Mouse (Mus musculus) naive thymus-derived CD4-positive, alpha-beta T cell, adult 2 months (primary cell): ENCODE results near the gene Cnot10.

ENCODE experiments used
- DNase-seq: peaks from one replicate; pipeline ENCODE4 v3.0.0-alpha.2; 2011; ENCODE audit warnings: low read depth

Cnot10 gene

GRCm38 (mm10) chr9:114650938-114651634, 11.1 kb upstream of the Cnot10 start:
- DNase-seq: peak; percentile 66

DNA sequence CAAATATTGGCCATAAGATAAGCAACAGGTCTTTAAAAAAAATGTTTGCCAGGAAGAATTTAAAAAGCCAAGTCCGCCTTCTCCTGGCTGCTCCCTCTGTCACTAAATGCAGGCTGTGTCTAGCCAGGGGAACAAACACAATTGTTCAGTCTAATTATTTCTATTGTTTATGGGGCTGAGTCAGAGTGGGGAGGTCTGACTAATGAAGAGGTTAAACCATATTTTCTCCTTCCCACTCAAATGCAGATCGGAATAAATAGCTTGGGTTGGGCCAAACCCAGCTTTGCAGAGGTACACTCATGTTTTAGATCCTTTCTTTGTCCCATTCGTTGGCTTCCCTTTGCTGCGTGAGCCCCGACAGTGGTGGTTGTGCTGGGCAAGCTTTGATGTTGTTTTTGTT, 9.4 kb upstream of the Cnot10 start:
- DNase-seq: no peak

DNA sequence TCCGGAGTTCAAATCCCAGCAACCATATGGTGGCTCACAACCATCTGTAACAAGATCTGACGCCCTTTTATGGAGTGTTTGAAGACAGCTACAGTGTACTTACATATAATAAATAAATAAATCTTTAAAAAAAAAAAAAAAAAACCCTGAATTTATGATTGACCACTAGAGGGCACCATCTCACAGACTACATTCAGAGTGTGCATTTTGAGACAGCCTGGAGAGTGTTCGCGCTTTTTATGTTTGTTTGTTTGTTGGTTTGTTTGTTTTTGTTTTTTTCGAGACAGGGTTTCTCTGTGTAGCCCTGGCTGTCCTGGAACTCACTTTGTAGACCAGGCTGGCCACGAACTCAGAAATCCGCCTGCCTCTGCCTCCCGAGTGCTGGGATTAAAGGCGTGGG, 8.5 kb upstream of the Cnot10 start:
- peak; percentile 72 for DNase-seq

- DNase-seq: peak; percentile 28
These were observed 7.8 kb upstream of the Cnot10 start for GRCm38 (mm10) chr9:114647506-114648432.

GRCm38 (mm10) chr9:114646556-114647505, 6.8 kb upstream of the Cnot10 start:
- DNase-seq: no peak

DNA sequence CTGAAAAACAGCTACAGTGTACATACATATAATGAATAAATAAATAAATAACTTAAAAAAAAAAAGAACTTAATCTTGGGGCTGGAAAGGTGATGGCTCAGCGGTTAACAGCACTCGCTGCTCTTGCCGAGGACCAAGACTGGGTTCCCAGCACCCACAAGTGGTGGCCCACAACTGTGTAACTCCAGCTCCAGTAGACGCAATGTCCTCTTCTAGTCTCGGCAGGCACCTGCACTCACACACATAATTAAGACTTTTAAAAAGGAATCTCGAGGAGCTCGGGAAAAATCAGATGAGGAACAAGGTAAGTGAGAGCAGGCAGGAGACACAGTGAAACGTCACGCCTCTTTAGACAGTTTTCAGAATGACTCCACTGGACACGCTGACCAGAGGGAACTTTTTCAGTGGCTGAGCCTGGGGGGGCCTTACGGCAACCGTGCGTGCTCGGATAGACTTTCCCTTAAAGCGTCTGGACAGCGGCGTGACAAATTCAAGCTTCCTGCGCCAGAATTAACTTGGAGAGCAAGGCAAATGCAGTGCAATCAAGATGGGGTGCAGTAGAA, 717 bp downstream of the Cnot10 start:
- DNase-seq: no peak

- DNase-seq: no peak
These were observed 3.2 kb downstream of the Cnot10 start for GRCm38 (mm10) chr9:114636751-114637150.

GRCm38 (mm10) chr9:114636150-114636549, 3.8 kb downstream of the Cnot10 start:
- no peak for DNase-seq

- DNase-seq: no peak
These were observed 7.7 kb downstream of the Cnot10 start for GRCm38 (mm10) chr9:114632331-114632730.

DNA sequence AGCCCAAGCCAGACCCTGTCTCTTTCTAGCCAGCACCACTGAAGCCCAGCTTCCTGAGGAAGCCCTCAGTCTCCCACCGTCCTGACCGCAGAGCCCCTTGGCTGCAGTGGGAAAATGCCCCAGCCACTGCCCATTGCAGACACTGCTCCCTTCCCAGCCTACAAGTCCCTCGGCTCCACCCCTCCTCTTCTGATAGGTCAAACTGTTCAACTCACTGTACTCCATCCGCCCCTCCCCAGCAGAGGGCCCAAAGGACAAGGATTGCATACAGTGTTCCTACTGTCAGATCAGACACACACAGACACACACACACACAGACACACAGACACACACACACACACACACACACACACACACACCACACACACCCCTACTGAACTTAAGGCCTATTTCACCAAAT, 13.3 kb downstream of the Cnot10 start:
- DNase-seq: no peak

- DNase-seq: no peak
These were observed 15.8 kb downstream of the Cnot10 start for GRCm38 (mm10) chr9:114624178-114624577.

GRCm38 (mm10) chr9:114621149-114621548, 18.8 kb downstream of the Cnot10 start:
- DNase-seq: no peak

DNA sequence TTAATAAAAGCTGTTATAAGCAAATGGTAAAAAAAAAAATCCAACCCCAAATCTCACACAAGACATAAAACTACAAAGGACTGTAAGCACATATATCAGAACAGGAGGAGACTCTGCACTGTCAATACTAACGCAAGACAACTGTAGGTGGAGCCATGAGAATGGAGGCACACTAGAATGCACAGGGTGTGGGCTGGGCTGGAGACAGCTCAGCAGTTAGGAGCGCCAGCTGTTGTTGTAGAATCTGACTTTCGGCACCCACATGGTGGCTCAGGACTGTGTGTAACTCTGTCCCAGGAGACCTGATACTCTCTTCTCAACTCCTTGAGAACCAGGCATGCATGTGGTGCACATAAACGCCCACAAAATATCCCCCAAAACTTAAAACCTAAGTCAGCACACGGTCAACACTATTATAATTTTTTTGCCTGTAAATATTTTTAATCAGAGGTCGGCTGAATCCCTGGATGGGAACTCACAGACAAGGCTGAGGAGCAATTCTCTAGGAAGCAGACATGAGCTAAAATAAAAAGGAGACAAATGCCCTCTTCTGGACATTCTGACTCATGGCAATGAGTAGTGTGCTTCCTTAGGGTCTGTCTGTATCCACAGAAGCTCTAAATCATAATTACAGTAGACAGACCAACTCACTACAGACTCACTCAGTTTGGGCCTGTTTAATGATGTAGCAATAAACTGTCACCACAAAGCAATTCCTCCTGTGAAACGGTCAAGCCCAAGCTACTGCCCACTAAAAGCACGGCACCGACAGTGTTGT, 25.6 kb downstream of the Cnot10 start:
- DNase-seq: peak; percentile 39

DNA sequence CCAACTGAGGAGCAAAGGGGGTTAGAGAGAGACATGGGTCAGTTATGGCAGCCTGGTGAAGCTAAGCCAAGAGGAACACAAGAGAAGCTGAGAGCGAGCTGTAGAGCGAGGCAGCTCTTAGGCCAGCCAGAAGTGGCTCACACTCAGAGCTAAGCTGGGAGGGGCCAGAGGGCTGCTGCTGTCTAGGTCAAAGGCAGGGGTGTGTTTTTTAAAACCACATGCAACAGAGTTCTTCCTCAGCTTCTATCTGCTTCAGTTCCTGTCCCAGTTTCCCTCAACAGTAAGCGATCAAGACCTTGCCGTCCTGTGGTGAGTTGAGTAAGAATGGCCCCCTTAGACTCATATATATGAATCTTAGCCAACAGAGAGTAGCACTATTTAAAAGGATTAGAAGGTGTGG, 27.0 kb downstream of the Cnot10 start:
- DNase-seq: peak; percentile 66

- peak; percentile 13 for DNase-seq
These were observed 27.4 kb downstream of the Cnot10 start for GRCm38 (mm10) chr9:114612566-114612965.

- no peak for DNase-seq
These were observed 29.7 kb downstream of the Cnot10 start for GRCm38 (mm10) chr9:114610266-114610665.

- peak; percentile 54 for DNase-seq
These were observed 36.0 kb downstream of the Cnot10 start for GRCm38 (mm10) chr9:114603876-114604540.

DNA sequence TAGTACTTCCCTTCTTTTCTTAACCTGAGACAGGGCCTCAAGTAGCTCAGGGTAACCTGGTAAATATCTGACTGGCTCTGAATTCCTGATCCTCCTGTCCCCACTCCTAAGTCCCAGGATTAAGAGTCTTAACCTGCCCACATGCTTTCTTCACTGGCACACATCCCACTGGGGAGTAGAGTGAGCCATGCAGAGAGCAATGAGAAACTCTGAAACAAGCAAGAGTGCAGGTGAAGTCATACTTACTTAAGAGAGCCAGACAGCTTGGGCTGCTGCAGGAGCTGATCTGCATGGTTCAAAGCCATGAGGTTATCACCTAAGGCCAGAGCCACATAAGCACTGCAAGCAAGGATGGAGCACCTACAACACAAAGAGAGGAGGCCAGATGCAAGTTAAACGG, 38.9 kb downstream of the Cnot10 start:
- DNase-seq: peak; percentile 48

GRCm38 (mm10) chr9:114585017-114585345, 55.0 kb downstream of the Cnot10 start:
- DNase-seq: peak; percentile 26

DNA sequence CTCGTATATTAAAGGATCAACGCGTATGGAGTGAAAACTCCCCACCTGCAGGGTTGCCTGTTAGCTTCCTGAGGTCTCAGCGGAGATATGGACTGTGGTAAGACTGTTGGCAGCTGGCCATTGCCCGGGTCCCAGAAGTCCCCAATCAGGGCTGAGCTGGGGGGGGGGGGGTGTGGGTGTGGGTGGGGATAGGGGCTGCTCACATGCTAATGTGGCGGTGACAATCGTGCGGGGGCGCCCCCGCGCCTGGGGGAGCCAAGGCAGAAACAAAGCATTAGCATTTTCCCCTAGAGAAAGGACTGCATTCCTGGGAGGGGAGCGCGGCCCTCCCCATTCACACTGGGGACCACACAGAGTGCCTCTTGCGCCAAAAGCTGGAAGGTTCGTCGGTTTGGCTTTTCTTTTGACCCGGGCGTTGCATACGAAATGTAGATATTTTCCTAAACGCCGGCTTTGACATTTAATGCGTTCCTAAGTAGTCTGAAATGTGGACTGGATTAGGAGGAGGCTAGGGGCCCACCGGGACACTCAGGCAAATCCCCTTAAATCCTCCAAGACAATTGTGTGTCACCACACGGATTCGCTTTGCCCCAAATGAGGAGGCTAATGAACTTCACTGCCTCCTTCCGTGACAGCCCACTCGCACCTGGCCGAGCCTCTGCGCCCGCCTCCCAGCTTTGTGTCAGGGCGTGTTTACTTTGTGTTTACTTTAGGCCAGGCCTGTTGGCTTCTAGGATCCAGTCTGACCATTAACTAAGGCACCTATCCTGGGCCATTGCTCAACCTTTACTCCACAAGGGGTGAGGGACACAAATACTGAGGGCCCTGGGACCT, 55.6 kb downstream of the Cnot10 start:
- DNase-seq: no peak
